Mouse (Mus musculus): ENCODE data around the gene Pla2g4b.

- TF ChIP-seq JUND (conservative IDR thresholded peaks at IDR 0.05; ENCODE audit: low read depth, low read length), result no peak
- TF ChIP-seq ZMIZ1 (IDR thresholded peaks at IDR 0.05; ENCODE audit: low read depth, low read length), result no peak
- TF ChIP-seq CTCF (conservative IDR thresholded peaks at IDR 0.05 in 1 of 2, IDR thresholded peaks at IDR 0.05 in 1 of 2; ENCODE audit: low read depth in 2 of 2, low read length in 2 of 2), result no peak
- TF ChIP-seq SIN3A (IDR thresholded peaks at IDR 0.05; ENCODE audit: low read length), result no peak
Observed at GRCm38 (mm10) chr2:120017599-120017998, 15.6 kb upstream of the Pla2g4b start.

All from CH12.LX (cell line).